Mouse (Mus musculus) left cerebral cortex, postnatal 25 days (tissue): ENCODE data around the gene Dtnb. TPM values are rescaled to one million over a fixed set of nuclear protein-coding genes. Genes with fewer than 3 reads are reported as not detected.
A peak's percentile ranks its signal among the peaks of the same experiment; 100 is the strongest.

ENCODE experiments used
- DNase-seq, 2 experiments: peaks; one replicate each; pipeline ENCODE4 v3.0.0; 2022; ENCODE audit warnings: low spot score in 2 of 2, mixed read lengths in 1 of 2
- intact Hi-C: fragments of 180-260 bp; cut with DNase I; formaldehyde crosslinking; loops from one replicate; pipeline ENCODE4 v1.15.1; 2025
- total RNA-seq, 2 experiments: library from RNA; stranded (reverse); gene quantifications; 2 replicates each; pipeline ENCODE4 v1.2.3; 2021

Gene Dtnb
- total RNA-seq, 2 experiments from 2014 or later, result 105 to 112 TPM

DNA sequence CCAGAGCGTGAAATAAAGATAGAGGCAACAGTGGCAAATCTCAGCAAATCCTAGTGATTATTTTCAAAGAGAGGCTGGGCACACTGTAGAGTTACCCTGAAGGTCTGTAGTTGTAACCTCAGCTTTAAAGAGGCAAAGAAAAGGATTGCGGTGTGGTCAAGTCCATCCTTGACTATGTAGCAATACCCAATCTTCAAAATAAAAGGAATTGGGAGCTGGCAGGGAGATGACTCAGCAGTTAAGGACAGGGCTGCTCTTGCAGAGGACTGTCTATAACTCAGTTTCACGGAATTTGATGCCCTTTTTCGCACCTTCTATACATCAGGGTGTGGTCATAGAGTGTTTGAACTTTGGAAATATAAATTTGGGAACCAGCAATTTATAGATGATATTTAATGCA lies 128.3 kb downstream of the Dtnb start:
- no peak for DNase-seq
- intact Hi-C loops, result no loop called here

- DNase-seq, result no peak
- intact Hi-C loops, result no loop called here
These were observed 130.7 kb downstream of the Dtnb start for GRCm38 (mm10) chr12:3702903-3703302.

- intact Hi-C loops, result no loop called here
- DNase-seq, result peak in 1 of 2 experiments; percentile 54
These were observed 147.1 kb downstream of the Dtnb start for GRCm38 (mm10) chr12:3719151-3719721.

DNA sequence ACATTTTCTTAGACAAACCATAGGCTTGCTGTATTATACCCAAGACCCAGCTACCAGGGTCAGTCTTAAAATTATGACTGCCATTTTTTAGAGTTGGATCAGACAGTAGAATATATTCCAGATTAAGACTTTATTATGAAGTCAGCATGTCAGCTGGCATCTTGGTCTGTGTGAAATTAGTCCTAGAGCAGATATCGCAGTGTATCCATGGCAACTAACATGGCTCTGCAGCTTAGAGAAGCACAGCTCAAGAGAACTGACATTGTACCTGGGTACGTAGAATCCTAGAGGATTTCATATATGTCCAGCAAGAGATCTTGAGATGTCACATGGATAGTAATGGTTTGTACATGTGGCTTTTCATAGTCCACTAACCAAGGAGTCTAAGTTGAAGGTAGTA lies 148.3 kb downstream of the Dtnb start:
- intact Hi-C loops, result no loop called here
- no peak for DNase-seq

DNA sequence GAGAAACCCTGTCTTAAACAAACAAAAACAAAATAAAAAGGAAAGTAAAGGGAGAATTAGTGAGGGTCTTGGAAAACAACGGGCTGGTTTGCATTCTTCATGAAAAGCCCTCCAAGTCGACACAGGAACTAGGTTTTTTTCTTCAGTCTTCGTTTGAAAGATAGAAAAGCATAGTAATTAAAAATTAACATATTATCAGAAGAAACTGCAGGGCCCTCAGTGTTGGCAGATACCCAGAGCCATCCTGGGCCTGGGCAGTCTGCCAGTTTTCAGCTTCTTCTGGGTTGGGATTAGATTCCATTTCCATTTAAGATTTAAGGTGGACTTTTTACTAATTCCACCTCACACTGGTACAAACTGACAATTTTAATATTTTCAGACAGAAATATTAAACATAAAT lies 151.6 kb downstream of the Dtnb start:
- intact Hi-C loops, result no loop called here
- DNase-seq, result no peak

GRCm38 (mm10) chr12:3724822-3725370 lies 152.7 kb downstream of the Dtnb start:
- intact Hi-C loops, result no loop called here
- DNase-seq, result no peak

DNA sequence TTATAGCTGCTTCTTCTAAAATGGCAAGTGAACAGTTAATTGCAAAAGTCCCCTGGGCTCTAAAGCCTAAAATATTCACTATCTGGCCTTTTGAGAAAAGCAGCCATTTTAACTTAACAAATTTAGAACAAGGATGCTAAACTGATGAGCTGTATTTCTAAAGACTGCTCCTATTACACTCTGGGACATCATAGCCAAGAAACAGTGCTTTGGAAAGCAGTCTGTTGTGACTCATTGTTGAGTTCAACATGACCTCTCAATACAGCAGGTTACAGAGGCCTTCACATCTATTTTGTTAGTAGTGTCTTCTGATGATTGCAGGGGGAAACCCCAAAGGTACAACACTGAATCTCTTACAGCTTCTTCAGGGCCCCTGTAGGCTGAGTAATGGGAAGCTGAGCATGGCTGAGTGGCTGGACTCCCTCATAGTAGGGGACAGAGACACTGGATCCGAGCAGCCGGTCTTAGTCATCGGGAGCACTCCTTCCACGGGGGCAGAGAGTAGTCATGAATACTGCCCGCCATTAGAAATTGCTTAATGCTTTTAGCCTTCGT lies 157.4 kb downstream of the Dtnb start:
- intact Hi-C loops, result no loop called here
- DNase-seq, result no peak

DNA sequence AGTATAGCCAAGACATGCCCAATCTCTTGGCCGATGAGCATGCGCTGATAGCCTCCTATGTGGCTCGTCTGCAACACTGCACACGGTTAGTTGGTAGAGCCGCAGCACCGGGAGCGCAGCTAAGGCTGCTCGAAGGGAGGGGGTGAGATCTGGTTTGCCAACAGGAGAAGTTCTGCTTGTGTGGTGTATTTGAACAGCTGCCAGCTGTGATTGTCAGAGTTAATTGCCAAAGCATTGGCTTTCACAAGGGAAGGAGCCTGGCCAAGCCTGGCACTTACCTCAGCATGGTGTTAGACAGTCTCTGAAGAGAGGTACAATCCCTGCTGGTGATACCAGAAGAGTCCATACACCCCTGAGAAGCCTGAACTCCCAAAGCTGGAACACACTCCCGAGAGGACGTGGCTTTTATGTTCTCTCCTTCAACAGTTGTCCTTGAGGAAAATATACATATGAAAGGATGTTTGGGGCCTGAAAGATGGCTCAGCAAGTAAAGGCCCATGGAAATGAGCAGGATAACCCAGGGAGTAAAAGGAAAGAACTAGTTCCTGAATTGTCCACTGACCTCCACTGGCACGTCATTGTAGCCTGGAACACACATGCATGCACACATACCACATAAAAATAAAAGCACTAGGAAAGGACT lies 160.6 kb downstream of the Dtnb start:
- peak; percentile 22 to 34 for DNase-seq
- intact Hi-C loops, result no loop called here

DNA sequence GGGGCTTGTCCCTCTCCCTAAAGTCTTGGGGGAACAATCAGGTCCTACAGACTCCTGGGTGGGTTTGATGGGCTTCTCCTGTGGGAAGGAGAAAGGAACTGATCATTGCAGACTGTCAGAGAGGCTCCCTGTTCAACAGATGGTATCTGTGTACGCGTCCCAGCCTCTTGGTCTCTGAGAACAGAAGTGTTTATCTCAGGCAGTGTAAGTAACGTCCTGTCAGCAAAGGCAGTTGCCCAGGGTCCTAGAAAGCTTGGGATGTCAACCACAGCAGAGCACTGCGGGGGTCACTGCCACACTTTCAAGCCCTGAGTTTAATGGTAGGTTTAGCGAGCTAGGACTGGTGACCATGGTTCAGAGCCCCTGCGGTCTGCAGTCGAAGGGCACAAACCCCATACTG lies 161.1 kb downstream of the Dtnb start:
- no peak for DNase-seq
- intact Hi-C loops, result no loop called here

GRCm38 (mm10) chr12:3737009-3737408 lies 164.8 kb downstream of the Dtnb start:
- DNase-seq, result no peak
- intact Hi-C loops, result no loop called here

GRCm38 (mm10) chr12:3738741-3739529 lies 166.8 kb downstream of the Dtnb start:
- DNase-seq, result no peak
- intact Hi-C loops, result no loop called here

DNA sequence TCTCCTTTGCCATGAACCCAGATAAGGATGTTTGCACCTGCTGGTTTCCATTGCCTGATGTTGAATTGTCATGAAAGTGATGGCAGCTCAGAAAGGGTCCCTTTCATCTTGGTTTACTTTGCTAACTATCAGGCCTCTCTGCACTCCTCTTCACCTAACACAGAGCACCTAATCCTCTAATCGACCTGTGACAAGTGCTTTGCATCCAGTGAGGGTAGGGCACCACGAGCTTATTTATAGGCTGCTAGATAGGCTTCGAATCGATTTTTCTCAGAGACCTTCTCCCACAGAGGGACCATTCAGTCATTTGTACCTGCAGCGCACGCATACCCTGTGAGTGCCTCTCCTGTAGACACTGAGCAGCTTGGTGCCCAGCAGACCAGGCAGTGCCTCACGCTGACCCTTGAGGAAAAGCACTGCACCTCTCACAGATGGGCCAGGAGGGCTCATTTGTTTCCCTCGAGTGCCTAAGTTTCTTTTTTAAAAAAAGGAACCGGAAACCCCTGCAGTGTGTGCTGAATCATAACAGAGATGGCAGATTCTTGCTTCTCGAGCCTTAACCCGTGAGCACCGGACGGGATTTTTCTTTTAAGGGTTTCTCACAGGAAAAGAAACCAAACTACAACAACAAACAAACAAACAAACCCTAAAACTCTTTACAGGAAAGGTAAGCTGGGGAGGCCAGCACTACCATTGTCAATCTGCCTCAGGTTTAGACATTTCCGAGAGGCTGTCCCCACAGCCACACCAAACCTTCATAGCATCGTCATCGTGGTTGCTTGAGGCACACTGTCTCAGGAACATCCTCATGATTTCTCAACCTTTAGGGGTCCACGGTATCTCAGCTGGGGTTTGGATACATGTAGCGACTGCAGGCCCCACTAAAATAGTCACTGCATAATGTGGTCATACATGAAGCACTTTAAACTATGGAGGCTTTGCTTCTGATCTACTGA lies 167.8 kb downstream of the Dtnb start:
- no peak for DNase-seq

GRCm38 (mm10) chr12:3740705-3741081 lies 168.5 kb downstream of the Dtnb start:
- intact Hi-C loops, result no loop called here
- DNase-seq, result no peak

More for the DNA sequence above, 167.8 kb downstream of the Dtnb start:
- intact Hi-C loops, result no loop called here

GRCm38 (mm10) chr12:3745432-3746105 lies 173.4 kb downstream of the Dtnb start:
- intact Hi-C loops, result no loop called here
- DNase-seq, result no peak

DNA sequence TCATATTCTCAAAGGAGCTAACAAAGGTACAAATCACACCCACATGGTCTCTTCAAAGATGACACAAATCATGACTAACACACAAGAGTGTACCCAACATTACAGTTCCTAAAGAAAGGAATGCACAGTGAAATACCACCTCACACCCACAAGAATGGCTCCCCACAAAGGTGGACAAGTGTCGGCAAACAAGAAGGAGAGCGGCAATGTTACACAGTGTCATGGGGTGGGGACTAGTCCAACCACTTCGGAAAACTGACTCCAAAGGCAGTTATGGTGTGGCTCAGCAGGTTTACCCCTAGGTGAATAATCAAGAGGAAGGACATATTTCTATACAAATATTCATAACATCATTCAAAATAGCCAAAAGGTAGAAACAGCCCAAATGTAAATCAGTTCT lies 174.2 kb downstream of the Dtnb start:
- intact Hi-C loops, result no loop called here

DNA sequence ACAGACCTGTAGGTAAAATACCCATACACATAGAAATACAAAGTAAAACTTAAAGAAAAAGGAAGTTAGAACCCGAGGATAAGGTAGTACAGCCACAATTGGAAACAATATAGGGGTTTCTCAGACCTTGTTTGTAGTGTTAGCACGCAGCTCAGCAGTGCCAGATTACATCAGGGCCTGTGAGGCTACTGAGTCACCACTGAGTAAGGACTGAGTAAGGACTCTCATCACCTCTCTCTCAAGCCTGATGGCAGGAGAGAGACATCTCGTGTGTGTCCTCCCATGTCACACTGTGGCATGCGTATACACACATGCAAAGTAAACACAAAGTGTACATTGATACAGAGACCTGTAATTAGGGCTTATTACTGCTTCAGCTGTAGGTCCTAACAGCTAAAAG lies 175.4 kb downstream of the Dtnb start:
- intact Hi-C loops, result no loop called here

More for the DNA sequence above, 174.2 kb downstream of the Dtnb start:
- no peak for DNase-seq

DNA sequence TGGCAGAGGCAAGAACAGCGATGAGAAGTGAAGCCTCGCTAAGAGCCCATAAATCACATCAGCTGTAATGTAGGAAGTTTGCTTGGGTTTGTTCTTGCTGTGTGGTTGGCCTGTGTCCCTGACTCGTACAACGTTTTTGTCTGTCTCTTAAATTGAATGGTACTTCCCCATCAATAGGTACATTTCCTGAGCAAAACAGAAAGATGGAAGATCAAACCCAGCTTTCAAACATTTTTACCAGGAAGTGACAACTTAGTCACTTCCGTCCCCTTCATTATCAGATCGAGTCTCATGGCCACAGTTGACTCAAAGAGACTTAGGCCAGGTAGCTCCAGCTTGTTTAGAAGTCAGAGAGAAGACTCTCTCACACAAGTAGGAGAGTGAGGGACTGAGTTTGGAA lies 183.3 kb downstream of the Dtnb start:
- no peak for DNase-seq
- intact Hi-C loops, result no loop called here

More for the DNA sequence above, 175.4 kb downstream of the Dtnb start:
- no peak for DNase-seq

GRCm38 (mm10) chr12:3756216-3756615 lies 184.0 kb downstream of the Dtnb start:
- DNase-seq, result no peak
- intact Hi-C loops, result no loop called here

GRCm38 (mm10) chr12:3758127-3758526 lies 185.9 kb downstream of the Dtnb start:
- no peak for DNase-seq
- intact Hi-C loops, result no loop called here
